Mouse (Mus musculus) activated CD4-positive, CD25-positive, alpha-beta regulatory T cell, adult 4 months (primary cell): Measurements from ENCODE around the gene Uts2b. TPM values are rescaled to one million over a fixed set of nuclear protein-coding genes. Genes with fewer than 3 reads are reported as not detected.
"Not testable (repeated sequence)": the region's sequence is repeated elsewhere in the genome, so short reads cannot be mapped to it uniquely, and the experiment has no call there.

Experiments
- ATAC-seq: one replicate; pipeline ENCODE4 v1.8.0; 2017
- polyA plus RNA-seq, 2 experiments: library from polyadenylated mRNA; unstranded; fragments of 100-300 nt; shearing (Covaris generic); gene quantifications; one replicate each; pipeline ENCODE4 v1.2.1; 2017

Gene Uts2b
- polyA plus RNA-seq, 2 experiments from 2014 or later: not detected

GRCm38 (mm10) chr16:27374139-27374538, 4.1 kb upstream of the Uts2b start:
- ATAC-seq: no peak

GRCm38 (mm10) chr16:27370700-27371099, 661 bp upstream of the Uts2b start:
- no peak for ATAC-seq

- no peak for ATAC-seq
Measured at GRCm38 (mm10) chr16:27360059-27360458, 10.0 kb downstream of the Uts2b start.

- ATAC-seq: peak; percentile 64
Measured at GRCm38 (mm10) chr16:27354464-27354863, 15.6 kb downstream of the Uts2b start.

GRCm38 (mm10) chr16:27349878-27350532, 20.0 kb downstream of the Uts2b start:
- ATAC-seq: no peak

GRCm38 (mm10) chr16:27349235-27349634, 20.8 kb downstream of the Uts2b start:
- peak; percentile 99 for ATAC-seq

- ATAC-seq: no peak
Measured at GRCm38 (mm10) chr16:27348359-27348758, 21.7 kb downstream of the Uts2b start.

GRCm38 (mm10) chr16:27347521-27347920, 22.5 kb downstream of the Uts2b start:
- no peak for ATAC-seq

GRCm38 (mm10) chr16:27326463-27326862, 43.6 kb downstream of the Uts2b start:
- no peak for ATAC-seq

- ATAC-seq: no peak
Measured at GRCm38 (mm10) chr16:27322047-27322446, 48.0 kb downstream of the Uts2b start.

- no peak for ATAC-seq
Measured at GRCm38 (mm10) chr16:27319099-27319498, 50.9 kb downstream of the Uts2b start.

GRCm38 (mm10) chr16:27307189-27307588, 62.9 kb downstream of the Uts2b start, which contains the start of gene Ostn:
Gene Ostn (plus strand): TSS chr16:27307489.
- not testable (repeated sequence) for ATAC-seq

Other genes with a start within 250 kb of the Uts2b start
- under 1 TPM in 1 of 2 experiments, not detected in 1; 0.24 TPM for gene Ostn, start 62.8 kb downstream of the Uts2b start, polyA plus RNA-seq
- 10 to 100 TPM; 24.1 to 32.8 TPM for gene Ccdc50, start 18.6 kb upstream of the Uts2b start, polyA plus RNA-seq